Mouse (Mus musculus): ENCODE data around the gene Zdhhc1.

GRCm38 (mm10) chr8:105542032-105542656 is 45.4 kb upstream of the Zdhhc1 start:
- no peak for TF ChIP-seq CTCF (IDR thresholded peaks at IDR 0.05; ENCODE audit: control insufficient read depth, insufficient read depth, low read length)
- no peak for TF ChIP-seq POLR2A (IDR thresholded peaks at IDR 0.05; ENCODE audit: borderline replicate concordance, control insufficient read depth, low read depth, low read length)

All from bone marrow, adult 2 months (tissue).